Mouse (Mus musculus) liver, adult 2 months (tissue): ENCODE measurements around the gene Agpat4. TPM values are rescaled to one million over a fixed set of nuclear protein-coding genes. Genes with fewer than 3 reads are reported as not detected.

Source experiments
- DNase-seq: peaks from one replicate; pipeline ENCODE4 v3.0.0-alpha.2; 2011; ENCODE audit warnings: low read depth, low spot score; ENCODE audit errors: extremely low read depth
- H3K27ac ChIP-seq: fragments of 200-500 bp; replicated peaks from 2 replicates; pipeline ENCODE4 v1.5.1; 2012; ENCODE audit warnings: low read depth, mild to moderate bottlenecking, control low read depth, inconsistent platforms, low read length; ENCODE audit not compliant: insufficient read depth
- H3K27me3 ChIP-seq: fragments of 200-500 bp; 2 replicates; pipeline ENCODE4 v1.6.1; 2012; ENCODE audit warnings: mild to moderate bottlenecking, moderate library complexity, low read length, inconsistent platforms; ENCODE audit not compliant: control insufficient read depth, insufficient read depth
- H3K36me3 ChIP-seq: fragments of 200-500 bp; 2 replicates; pipeline ENCODE4 v1.6.1; 2012; ENCODE audit warnings: low read length, inconsistent platforms; ENCODE audit not compliant: control insufficient read depth, insufficient read depth
- H3K4me1 ChIP-seq: fragments of 200-500 bp; 2 replicates; pipeline ENCODE4 v1.6.1; 2011; ENCODE audit warnings: low read length; ENCODE audit not compliant: control insufficient read depth, insufficient read depth
- H3K4me3 ChIP-seq: fragments of 200-500 bp; 2 replicates; pipeline ENCODE4 v1.5.1; 2011; ENCODE audit warnings: low read depth, mild to moderate bottlenecking, control low read depth, low read length, moderate library complexity; ENCODE audit not compliant: insufficient read depth
- H3K79me2 ChIP-seq: fragments of 200-500 bp; 2 replicates; pipeline ENCODE4 v1.6.1; 2012; ENCODE audit warnings: inconsistent platforms, mild to moderate bottlenecking, low read length, moderate library complexity; ENCODE audit not compliant: control insufficient read depth, insufficient read depth
- H3K9ac ChIP-seq: fragments of 200-500 bp; 2 replicates; pipeline ENCODE4 v1.6.1; 2012; ENCODE audit warnings: low read depth, mild to moderate bottlenecking, control low read depth, inconsistent platforms, low read length
- CTCF ChIP-seq: fragments of 200-500 bp; IDR thresholded peaks from 2 replicates; pipeline ENCODE4 v1.5.1; 2011; ENCODE audit warnings: low read depth, low read length, control low read depth
- POLR2A ChIP-seq: fragments of 200-500 bp; IDR thresholded peaks from 2 replicates; pipeline ENCODE4 v1.6.1; 2011; ENCODE audit warnings: low read length, control low read depth; ENCODE audit not compliant: insufficient read depth; ENCODE audit errors: extremely low read depth
- WGBS: fragments of 180-500 bp; shearing (Covaris S2); methylation state at CpG from one replicate; pipeline ENCODE4 v1.1.7; 2018; 5-methylcytosine and 5-hydroxymethylcytosine counted together
- polyA plus RNA-seq: library from polyadenylated mRNA; depleted of rRNA; stranded (reverse); fragments of >200 nt; gene quantifications from 2 replicates; pipeline ENCODE4 v1.2.3, GENCODE M21; 2012; rRNA removed
- total RNA-seq: library from RNA; depleted of rRNA; stranded (reverse); fragments of >200 nt; gene quantifications from 2 replicates; pipeline ENCODE4 v1.2.3, GENCODE M21; 2014; rRNA removed

Gene Agpat4
- total and polyA plus RNA-seq, 2 experiments, result 0.60 to 1.2 TPM

GRCm38 (mm10) chr17:12265969-12266925 lies 147.7 kb downstream of the Agpat4 start:
- no peaks in the 10 kb centered on the region for H3K27me3 ChIP-seq
- no peaks in the 10 kb centered on the region for H3K79me2 ChIP-seq
- no peak overlapping the region for H3K9ac ChIP-seq
- H3K27ac ChIP-seq, result no peak overlapping the region
- no peak overlapping the region for H3K4me3 ChIP-seq
- no peak for DNase-seq
- no peaks in the 10 kb centered on the region for H3K4me1 ChIP-seq
- peaks cover 13% of the 10 kb centered on the region for H3K36me3 ChIP-seq
- 89% methylated on average over 21 of the region's 21 CpGs for WGBS
- TF ChIP-seq CTCF, result peak; percentile 16; the same call in 1 of the 2 replicates
- no peak for TF ChIP-seq POLR2A

- Histone ChIP-seq H3K79me2 (no peaks in the 10 kb centered on the region), H3K36me3 (peaks cover 19% of the 10 kb centered on the region), H3K27me3 (no peaks in the 10 kb centered on the region), H3K27ac (no peak overlapping the region), H3K9ac (no peak overlapping the region), H3K4me3 (no peak overlapping the region), H3K4me1 (no peaks in the 10 kb centered on the region)
- TF ChIP-seq POLR2A (no peak), CTCF (no peak)
- DNase-seq, result no peak
- WGBS, result 97% methylated on average over 4 of the region's 4 CpGs
Measured at GRCm38 (mm10) chr17:12268091-12268490, 149.6 kb downstream of the Agpat4 start.

- no peaks in the 10 kb centered on the region for H3K27me3 ChIP-seq
- H3K79me2 ChIP-seq, result no peaks in the 10 kb centered on the region
- H3K36me3 ChIP-seq, result peaks cover 17% of the 10 kb centered on the region
- H3K9ac ChIP-seq, result no peak overlapping the region
- DNase-seq, result no peak
- H3K4me1 ChIP-seq, result no peaks in the 10 kb centered on the region; the same call in 1 of the 2 replicates
- no peak overlapping the region for H3K27ac ChIP-seq
- TF ChIP-seq CTCF (no peak), POLR2A (no peak)
- 95% methylated on average over 10 of the region's 10 CpGs for WGBS
- no peak overlapping the region for H3K4me3 ChIP-seq
Measured at GRCm38 (mm10) chr17:12268538-12268937, 150.0 kb downstream of the Agpat4 start.

Other genes with a start within 250 kb of the Agpat4 start
- gene Map3k4, start 200.1 kb downstream of the Agpat4 start, total RNA-seq, result 19.2 and 26.5 TPM in 2 replicates
- gene Map3k4, start 200.1 kb downstream of the Agpat4 start, polyA plus RNA-seq, result 9.3 and 10.7 TPM in 2 replicates